Mouse (Mus musculus) heart, embryonic 14.5 days (tissue): ENCODE measurements around the gene Srcin1. TPM values are rescaled to one million over a fixed set of nuclear protein-coding genes. Genes with fewer than 3 reads are reported as not detected.

ENCODE experiments used
- ATAC-seq: fragments of 200-750 bp; cut with Nextera tagmentation; 2 replicates; pipeline ENCODE4 v1.8.0; 2017; ENCODE audit warnings: low read depth, moderate TSS enrichment; ENCODE audit not compliant: insufficient number of reproducible peaks, insufficient read depth, low FRiP score
- H3K27ac ChIP-seq, 2 experiments: fragments of 200-500 bp in 1 of 2; fragments of 300-500 bp in 1 of 2; sonication (generic) in 1 of 2; replicated peaks in 1 of 2; 2 replicates each; pipeline ENCODE4 v1.5.1; 2012 to 2014; ENCODE audit warnings: low read depth in 2 of 2, low read length in 2 of 2, control low read depth in 1 of 2, mild to moderate bottlenecking in 1 of 2, mixed read lengths in 1 of 2; ENCODE audit not compliant: control insufficient read depth in 1 of 2, insufficient read depth in 1 of 2
- H3K27me3 ChIP-seq: fragments of 300-500 bp; sonication (generic); 2 replicates; pipeline ENCODE4 v1.6.1; 2014; ENCODE audit warnings: mild to moderate bottlenecking, low read length, control low read depth; ENCODE audit not compliant: control insufficient read depth, insufficient read depth
- H3K36me3 ChIP-seq: fragments of 300-500 bp; sonication (generic); 2 replicates; pipeline ENCODE4 v1.6.1; 2014; ENCODE audit warnings: mild to moderate bottlenecking, control low read depth, low read length, mixed read lengths; ENCODE audit not compliant: control insufficient read depth, insufficient read depth
- H3K4me1 ChIP-seq, 2 experiments: fragments of 200-500 bp in 1 of 2; fragments of 300-500 bp in 1 of 2; sonication (generic) in 1 of 2; 2 replicates each; pipeline ENCODE4 v1.6.1; 2012 to 2014; ENCODE audit warnings: low read length in 2 of 2, control low read depth in 1 of 2, mixed read lengths in 1 of 2; ENCODE audit not compliant: control insufficient read depth in 2 of 2, insufficient read depth in 2 of 2
- H3K4me2 ChIP-seq: fragments of 300-500 bp; sonication (generic); 2 replicates; pipeline ENCODE4 v1.6.1; 2014; ENCODE audit warnings: mild to moderate bottlenecking, low read length
- H3K4me3 ChIP-seq, 2 experiments: fragments of 200-500 bp in 1 of 2; fragments of 300-500 bp in 1 of 2; sonication (generic) in 1 of 2; 2 replicates each; pipeline ENCODE4 v1.5.1; 2012 to 2014; ENCODE audit warnings: low read length in 2 of 2, mild to moderate bottlenecking in 2 of 2, control low read depth in 1 of 2, low read depth in 1 of 2, moderate library complexity in 1 of 2; ENCODE audit not compliant: control insufficient read depth in 1 of 2, insufficient read depth in 1 of 2
- H3K9ac ChIP-seq: fragments of 300-500 bp; sonication (generic); 2 replicates; pipeline ENCODE4 v1.6.1; 2014; ENCODE audit warnings: mild to moderate bottlenecking, low read length
- H3K9me3 ChIP-seq: fragments of 300-500 bp; sonication (generic); 2 replicates; pipeline ENCODE4 v1.6.1; 2016; ENCODE audit warnings: low read length, control low read depth; ENCODE audit not compliant: control insufficient read depth
- WGBS: fragments of 180-500 bp; shearing (Covaris S2); extraction: QIAGEN DNeasy Blood & Tissue Kit; methylation state at CpG from one replicate; pipeline ENCODE4 v1.1.7; 2014; 5-methylcytosine and 5-hydroxymethylcytosine counted together
- polyA plus RNA-seq: library from polyadenylated mRNA; unstranded; fragments of >200 nt; fragmentation: Nextera tagmentation; extraction: Ambion mirVana; gene quantifications from 2 replicates; pipeline ENCODE4 v1.2.1, GENCODE M21; 2014

The Srcin1 gene
- polyA plus RNA-seq, 1 experiment from 2014 or later = 0.22 TPM

- peak; percentile 33; the same call in 1 of the 2 replicates for ATAC-seq
- Histone ChIP-seq H3K4me1 (peaks cover 2 to 24% of the 10 kb centered on the region in 2 experiments; a peak in 3 of 4 replicates), H3K4me2 (peak overlapping the region; percentile 84), H3K9ac (0 out of 2 replicates have a peak overlapping the region, but pooled peaks have one; percentile 35), H3K4me3 (peak overlapping the region; percentile 36 to 46), H3K9me3 (no peaks in the 10 kb centered on the region), H3K27ac (no peak overlapping the region), H3K36me3 (no peaks in the 10 kb centered on the region), H3K27me3 (peaks cover 67% of the 10 kb centered on the region)
- whole genome bisulfite sequencing = 5% methylated on average over 46 of the region's 46 CpGs
Observed at GRCm38 (mm10) chr11:97531381-97532260, 44.4 kb downstream of the Srcin1 start.

- peaks cover 61% of the 10 kb centered on the region for H3K27me3 ChIP-seq
Observed at GRCm38 (mm10) chr11:97530961-97531360, 45.0 kb downstream of the Srcin1 start.

GRCm38 (mm10) chr11:97530069-97530468, 45.9 kb downstream of the Srcin1 start:
- Histone ChIP-seq H3K36me3 (no peaks in the 10 kb centered on the region), H3K4me2 (no peak overlapping the region), H3K27ac (no peak overlapping the region), H3K4me3 (no peak overlapping the region), H3K9ac (no peak overlapping the region), H3K27me3 (peaks cover 52% of the 10 kb centered on the region), H3K4me1 (peaks cover 2 to 20% of the 10 kb centered on the region in 2 experiments; a peak in 3 of 4 replicates), H3K9me3 (no peaks in the 10 kb centered on the region)
- WGBS = 82% methylated on average over 6 of the region's 6 CpGs
- ATAC-seq = no peak

More at GRCm38 (mm10) chr11:97530961-97531360, 45.0 kb downstream of the Srcin1 start:
- Histone ChIP-seq H3K4me3 (no peak overlapping the region), H3K4me2 (no peak overlapping the region), H3K4me1 (peaks cover 2 to 20% of the 10 kb centered on the region in 2 experiments; a peak in 3 of 4 replicates), H3K9me3 (no peaks in the 10 kb centered on the region), H3K27ac (no peak overlapping the region), H3K9ac (no peak overlapping the region), H3K36me3 (no peaks in the 10 kb centered on the region)
- no peak for ATAC-seq
- 57% methylated on average over 5 of the region's 5 CpGs for WGBS

- Histone ChIP-seq H3K27me3 (peaks cover 39% of the 10 kb centered on the region), H3K4me2 (no peak overlapping the region), H3K4me1 (peaks cover 6 to 12% of the 10 kb centered on the region in 2 experiments; a peak in 1 of 4 replicates), H3K9me3 (no peaks in the 10 kb centered on the region), H3K27ac (no peak overlapping the region), H3K9ac (no peak overlapping the region), H3K4me3 (no peak overlapping the region), H3K36me3 (no peaks in the 10 kb centered on the region)
- ATAC-seq = no peak
- WGBS = 71% methylated on average over 18 of the region's 18 CpGs
Observed at GRCm38 (mm10) chr11:97528282-97528808, 47.6 kb downstream of the Srcin1 start.

- ATAC-seq = no peak
- no peaks in the 10 kb centered on the region for H3K9me3 ChIP-seq
- no peak overlapping the region for H3K9ac ChIP-seq
- H3K27me3 ChIP-seq = peaks cover 41% of the 10 kb centered on the region
- H3K36me3 ChIP-seq = no peaks in the 10 kb centered on the region
- no peak overlapping the region for H3K27ac ChIP-seq
- peaks cover 0 to 3% of the 10 kb centered on the region in 2 experiments; a peak in 1 of 4 replicates for H3K4me1 ChIP-seq
- H3K4me2 ChIP-seq = no peak overlapping the region
- no peak overlapping the region for H3K4me3 ChIP-seq
- WGBS = 83% methylated on average over 6 of the region's 6 CpGs
Observed at GRCm38 (mm10) chr11:97525313-97525712, 50.7 kb downstream of the Srcin1 start.

- H3K4me1 ChIP-seq = peaks cover 0 to 3% of the 10 kb centered on the region in 2 experiments; a peak in 1 of 4 replicates
- H3K27me3 ChIP-seq = peaks cover 38% of the 10 kb centered on the region
- no peak overlapping the region for H3K4me2 ChIP-seq
- H3K4me3 ChIP-seq = no peak overlapping the region
- no peak overlapping the region for H3K9ac ChIP-seq
- no peak for ATAC-seq
- WGBS = 60% methylated on average over 9 of the region's 9 CpGs
- no peak overlapping the region for H3K27ac ChIP-seq
- H3K9me3 ChIP-seq = no peaks in the 10 kb centered on the region
- H3K36me3 ChIP-seq = no peaks in the 10 kb centered on the region
Observed at GRCm38 (mm10) chr11:97524306-97524705, 51.7 kb downstream of the Srcin1 start.

- peaks cover 0 to 3% of the 10 kb centered on the region in 2 experiments; a peak in 1 of 4 replicates for H3K4me1 ChIP-seq
- no peak overlapping the region for H3K4me2 ChIP-seq
- H3K9ac ChIP-seq = no peak overlapping the region
- H3K27me3 ChIP-seq = peaks cover 38% of the 10 kb centered on the region
- no peaks in the 10 kb centered on the region for H3K36me3 ChIP-seq
- no peaks in the 10 kb centered on the region for H3K9me3 ChIP-seq
- no peak overlapping the region for H3K4me3 ChIP-seq
- ATAC-seq = no peak
- WGBS = 11% methylated on average over 1 of the region's 1 CpGs
- no peak overlapping the region for H3K27ac ChIP-seq
Observed at GRCm38 (mm10) chr11:97523827-97524261, 52.1 kb downstream of the Srcin1 start.
